Mouse (Mus musculus) liver (tissue): ENCODE measurements around the gene Pam16.

Source experiments
- DNase-seq: peaks from one replicate; pipeline ENCODE4 v3.0.0-alpha.2; 2020; ENCODE audit warnings: mixed read lengths

Pam16 gene

GRCm38 (mm10) chr16:4643670-4644419, 19.1 kb upstream of the Pam16 start:
- no peak for DNase-seq

- no peak for DNase-seq
Observed at GRCm38 (mm10) chr16:4642937-4643336, 18.1 kb upstream of the Pam16 start.

- peak; percentile 59 for DNase-seq
Observed at GRCm38 (mm10) chr16:4642190-4642589, 17.4 kb upstream of the Pam16 start.

- peak; percentile 54 for DNase-seq
Observed at GRCm38 (mm10) chr16:4641119-4641838, 16.5 kb upstream of the Pam16 start.

- DNase-seq, result peak; percentile 39
Observed at GRCm38 (mm10) chr16:4640267-4641005, 15.6 kb upstream of the Pam16 start.

GRCm38 (mm10) chr16:4639831-4640237, 15.0 kb upstream of the Pam16 start, which contains the start of the genes Vasn and Dnaja3:
Vasn (plus strand) TSS chr16:4639941.
Dnaja3 (plus strand) TSS chr16:4639989.
- DNase-seq, result peak; percentile 91

GRCm38 (mm10) chr16:4638891-4639390, 14.2 kb upstream of the Pam16 start:
- no peak for DNase-seq

- no peak for DNase-seq
Observed at GRCm38 (mm10) chr16:4635760-4636159, 11.0 kb upstream of the Pam16 start.

- DNase-seq, result no peak
Observed at GRCm38 (mm10) chr16:4634681-4635080, 9.9 kb upstream of the Pam16 start.

GRCm38 (mm10) chr16:4633661-4634060, 8.9 kb upstream of the Pam16 start:
- DNase-seq, result no peak

- DNase-seq, result peak; percentile 51
Observed at GRCm38 (mm10) chr16:4632050-4632449, 7.3 kb upstream of the Pam16 start.

- DNase-seq, result peak; percentile 83
Observed at GRCm38 (mm10) chr16:4629950-4630349, 5.2 kb upstream of the Pam16 start.

GRCm38 (mm10) chr16:4628898-4629419, 4.2 kb upstream of the Pam16 start:
- DNase-seq, result no peak

- no peak for DNase-seq
Observed at GRCm38 (mm10) chr16:4627105-4627504, 2.3 kb upstream of the Pam16 start.

GRCm38 (mm10) chr16:4624074-4624473, 714 bp downstream of the Pam16 start:
- DNase-seq, result peak; percentile 52

- DNase-seq, result no peak
Observed at GRCm38 (mm10) chr16:4616829-4617228, 8.0 kb downstream of the Pam16 start.

- no peak for DNase-seq
Observed at GRCm38 (mm10) chr16:4615297-4615696, 9.5 kb downstream of the Pam16 start.

- DNase-seq, result no peak
Observed at GRCm38 (mm10) chr16:4614639-4615038, 10.1 kb downstream of the Pam16 start.

- no peak for DNase-seq
Observed at GRCm38 (mm10) chr16:4613736-4614135, 11.1 kb downstream of the Pam16 start.

- DNase-seq, result no peak
Observed at GRCm38 (mm10) chr16:4611676-4612075, 13.1 kb downstream of the Pam16 start.

- no peak for DNase-seq
Observed at GRCm38 (mm10) chr16:4611193-4611592, 13.6 kb downstream of the Pam16 start.

GRCm38 (mm10) chr16:4608532-4609059, 16.2 kb downstream of the Pam16 start:
- DNase-seq, result no peak
